Mouse (Mus musculus): ENCODE measurements at regions not wholly inside any gene's neighbourhood (a gene's known extent, or its start where the extent isn't known, plus 50 kb on each side); places are given as distances from the start of the nearest gene placed in this dataset.
"Not testable (repeated sequence)": the region's sequence is repeated elsewhere in the genome, so short reads cannot be mapped to it uniquely, and the experiment has no call there.

DNA sequence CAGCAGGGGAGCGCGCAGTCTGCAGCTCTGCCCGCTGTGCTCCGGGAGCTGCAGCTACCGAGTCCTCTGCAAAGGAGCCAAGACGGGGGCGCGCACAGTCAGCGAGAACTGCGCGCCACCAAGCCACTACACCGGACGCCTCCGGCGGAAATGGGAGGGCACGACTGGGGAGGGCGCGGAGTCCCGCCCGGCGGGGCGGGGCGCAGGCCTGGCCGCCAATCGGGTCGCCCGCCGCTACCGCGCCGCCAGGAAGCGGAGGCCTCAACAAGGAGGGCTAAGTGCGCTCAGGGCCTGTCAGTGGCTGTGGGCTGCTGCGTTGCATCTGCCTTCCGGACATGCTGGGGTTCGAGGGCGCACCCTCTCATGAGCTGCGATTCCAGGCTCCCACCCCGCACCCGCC lies 481.7 kb upstream of the Ywhaq start:
- not testable (repeated sequence) for H3K36me3 ChIP-seq; H3K27me3 ChIP-seq (ENCODE audit: insufficient read depth, poor library complexity, severe bottlenecking); H3K4me1 ChIP-seq; H3K27ac ChIP-seq; DNase-seq (ENCODE audit: low spot score)
- H3K4me3 ChIP-seq = 0 out of 2 replicates have a peak overlapping the region, but pooled peaks have one; percentile 12
- peaks cover 13% of the 10 kb centered on the region for H3K9me3 ChIP-seq
- WGBS = 12% methylated on average over 40 of the region's 40 CpGs

Measured in heart, embryonic 10.5 days (tissue).